9 mouse cellular contexts compared by ENCODE assay signal in the genomic region with DNA sequence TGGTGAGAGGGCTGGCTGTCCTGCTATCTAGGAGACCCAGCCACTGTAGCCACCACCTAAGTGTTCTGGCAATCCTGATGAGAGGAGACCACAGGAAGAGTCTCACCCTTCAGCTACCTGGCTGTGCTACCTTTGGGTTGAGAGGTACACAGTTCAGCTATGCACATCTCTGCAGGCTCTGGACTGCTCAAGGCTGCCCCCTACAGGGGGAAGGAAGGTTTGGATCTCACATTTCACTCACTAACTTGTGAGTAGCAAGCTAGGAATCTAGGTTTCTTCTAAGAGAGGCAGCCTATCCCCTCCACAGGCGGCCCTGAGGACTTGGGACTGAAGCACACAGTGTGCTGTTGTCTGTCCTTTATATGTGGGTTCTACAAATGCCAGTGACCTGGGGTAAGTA. TPM values are rescaled to one million over a fixed set of nuclear protein-coding genes. Genes with fewer than 3 reads are reported as not detected.
DNase-seq lines count a peak whose midpoint lies in the region; ATAC-seq and TF ChIP-seq lines count a peak whose summit lies in the region.
"Had no signal": no experiment of that assay in that cellular context is flagged by ENCODE, and none has a peak within 500 bp of the region (broad histone marks: within the 10 kb centered on the region; RNA-seq: fewer than 3 reads in every experiment).

No protein-coding gene starts in this region.

- no peak for TF ChIP-seq EP300 in stomach, postnatal 0 days (optimal IDR thresholded peaks at IDR 0.05)

- ATAC-seq in midbrain, postnatal 0 days (ENCODE audit: low FRiP score), result no peak
- ATAC-seq in midbrain, embryonic 13.5 days, result no peak
- no peak for ATAC-seq in hindbrain, postnatal 0 days
- no peak for ATAC-seq in stomach, postnatal 0 days (ENCODE audit: low FRiP score, low TSS enrichment)
- no peak for ATAC-seq in forebrain, embryonic 12.5 days (ENCODE audit: low FRiP score)

- DNase-seq in adrenal gland, adult 18-20 months (ENCODE audit: low spot score in 2 of 2), result peak; percentile 37 to 41
- no peak for DNase-seq in adrenal gland, postnatal 4 days (ENCODE audit: low spot score in 2 of 2)
- no peak for DNase-seq in midbrain, postnatal 0 days (ENCODE audit: low spot score)
- DNase-seq in hindbrain, postnatal 0 days (ENCODE audit: low spot score), result no peak
- DNase-seq in stomach, postnatal 0 days (ENCODE audit: low spot score), result peak; percentile 49
- DNase-seq in right cerebral cortex, postnatal 14 days, result no peak

- no peak overlapping the region for H3K4me3 ChIP-seq in midbrain, postnatal 0 days (ENCODE audit: low read depth, low read length)
- H3K4me3 ChIP-seq in midbrain, embryonic 13.5 days (replicated peaks), result no peak overlapping the region
- H3K4me3 ChIP-seq in hindbrain, postnatal 0 days (ENCODE audit: low read length), result no peak overlapping the region
- no peak overlapping the region for H3K4me3 ChIP-seq in stomach, postnatal 0 days (ENCODE audit: low read depth, low read length)
- H3K4me3 ChIP-seq in forebrain, embryonic 12.5 days (replicated peaks), result no peak overlapping the region
- H3K4me3 ChIP-seq: heart, embryonic 15.5 days had no signal

- H3K4me2 ChIP-seq in midbrain, postnatal 0 days (ENCODE audit: low read depth, low read length, poor library complexity, severe bottlenecking), result no peak overlapping the region
- no peak overlapping the region for H3K4me2 ChIP-seq in midbrain, embryonic 13.5 days (replicated peaks)
- no peak overlapping the region for H3K4me2 ChIP-seq in hindbrain, postnatal 0 days (ENCODE audit: low read depth, low read length)
- no peak overlapping the region for H3K4me2 ChIP-seq in stomach, postnatal 0 days (replicated peaks; ENCODE audit: low read depth)
- no peak overlapping the region for H3K4me2 ChIP-seq in forebrain, embryonic 12.5 days
- H3K4me2 ChIP-seq: heart, embryonic 15.5 days had no signal

- H3K36me3 ChIP-seq in midbrain, postnatal 0 days (ENCODE audit: insufficient read depth, low read length), result no peaks in the 10 kb centered on the region
- no peaks in the 10 kb centered on the region for H3K36me3 ChIP-seq in midbrain, embryonic 13.5 days
- no peaks in the 10 kb centered on the region for H3K36me3 ChIP-seq in hindbrain, postnatal 0 days (ENCODE audit: insufficient read depth, low read length)
- H3K36me3 ChIP-seq in stomach, postnatal 0 days (ENCODE audit: control insufficient read depth, insufficient read depth, low read length), result no peaks in the 10 kb centered on the region
- no peaks in the 10 kb centered on the region for H3K36me3 ChIP-seq in forebrain, embryonic 12.5 days (replicated peaks)
- H3K36me3 ChIP-seq: heart, embryonic 15.5 days had no signal

- WGBS in midbrain, postnatal 0 days, result 67% methylated on average over 1 of the region's 1 CpGs
- WGBS in midbrain, embryonic 13.5 days, result 29% methylated on average over 1 of the region's 1 CpGs
- 31% methylated on average over 1 of the region's 1 CpGs for WGBS in hindbrain, postnatal 0 days
- 48% methylated on average over 1 of the region's 1 CpGs for WGBS in stomach, postnatal 0 days
- 24% methylated on average over 1 of the region's 1 CpGs for WGBS in forebrain, embryonic 12.5 days

- no peaks in the 10 kb centered on the region for H3K4me1 ChIP-seq in midbrain, postnatal 0 days (ENCODE audit: insufficient read depth, low read length)
- H3K4me1 ChIP-seq in midbrain, embryonic 13.5 days (replicated peaks), result no peaks in the 10 kb centered on the region
- H3K4me1 ChIP-seq in hindbrain, postnatal 0 days (ENCODE audit: insufficient read depth, low read length), result no peaks in the 10 kb centered on the region
- no peaks in the 10 kb centered on the region for H3K4me1 ChIP-seq in stomach, postnatal 0 days (replicated peaks; ENCODE audit: control insufficient read depth, insufficient read depth)
- H3K4me1 ChIP-seq in forebrain, embryonic 12.5 days, result no peaks in the 10 kb centered on the region
- H3K4me1 ChIP-seq: heart, embryonic 15.5 days had no signal

- H3K27ac ChIP-seq in midbrain, postnatal 0 days (ENCODE audit: low read depth, low read length), result no peak overlapping the region
- H3K27ac ChIP-seq in midbrain, embryonic 13.5 days, result no peak overlapping the region
- H3K27ac ChIP-seq in hindbrain, postnatal 0 days, result no peak overlapping the region
- no peak overlapping the region for H3K27ac ChIP-seq in stomach, postnatal 0 days (replicated peaks)
- no peak overlapping the region for H3K27ac ChIP-seq in forebrain, embryonic 12.5 days
- H3K27ac ChIP-seq: heart, embryonic 15.5 days had no signal

- H3K27me3 ChIP-seq in midbrain, postnatal 0 days (ENCODE audit: insufficient read depth, low read length), result 0 out of 2 replicates have a peak, but pooled peaks cover 14% of the 10 kb centered on the region
- peaks cover 54% of the 10 kb centered on the region for H3K27me3 ChIP-seq in midbrain, embryonic 13.5 days
- H3K27me3 ChIP-seq in hindbrain, postnatal 0 days (ENCODE audit: insufficient read depth, low read length), result peaks cover under 1% of the 10 kb centered on the region; the same call in 1 of the 2 replicates
- no peaks in the 10 kb centered on the region; the same call in 1 of the 2 replicates for H3K27me3 ChIP-seq in stomach, postnatal 0 days (ENCODE audit: control insufficient read depth, insufficient read depth, low read length)
- H3K27me3 ChIP-seq in forebrain, embryonic 12.5 days, result peaks cover 45% of the 10 kb centered on the region

- peak; percentile 47 for TF ChIP-seq CTCF in midbrain, postnatal 0 days (IDR thresholded peaks at IDR 0.05)
- TF ChIP-seq CTCF in hindbrain, postnatal 0 days (IDR thresholded peaks at IDR 0.05; ENCODE audit: low read depth), result peak; percentile 47
- peak; percentile 74 for TF ChIP-seq CTCF in stomach, postnatal 0 days (IDR thresholded peaks at IDR 0.05; ENCODE audit: low read depth)

- H3K9me3 ChIP-seq in midbrain, postnatal 0 days (ENCODE audit: low read length), result no peaks in the 10 kb centered on the region
- no peaks in the 10 kb centered on the region for H3K9me3 ChIP-seq in midbrain, embryonic 13.5 days
- H3K9me3 ChIP-seq in hindbrain, postnatal 0 days (ENCODE audit: low read length), result no peaks in the 10 kb centered on the region
- no peaks in the 10 kb centered on the region for H3K9me3 ChIP-seq in stomach, postnatal 0 days (ENCODE audit: control insufficient read depth, low read length)
- H3K9me3 ChIP-seq in forebrain, embryonic 12.5 days, result no peaks in the 10 kb centered on the region
- H3K9me3 ChIP-seq: heart, embryonic 15.5 days had no signal

- no peak overlapping the region for H3K9ac ChIP-seq in midbrain, postnatal 0 days (replicated peaks; ENCODE audit: low read length, poor library complexity, severe bottlenecking)
- no peak overlapping the region for H3K9ac ChIP-seq in midbrain, embryonic 13.5 days (replicated peaks)
- no peak overlapping the region for H3K9ac ChIP-seq in hindbrain, postnatal 0 days (replicated peaks; ENCODE audit: low read length)
- H3K9ac ChIP-seq in stomach, postnatal 0 days (ENCODE audit: low read length), result no peak overlapping the region
- H3K9ac ChIP-seq in forebrain, embryonic 12.5 days, result no peak overlapping the region
- H3K9ac ChIP-seq: heart, embryonic 15.5 days had no signal

RNA-seq across cellular contexts. Expression of gene Barx1, which starts 16.6 kb away (rescaled TPM):
- not detected for total RNA-seq in adrenal gland, adult 18-20 months (2021)
- total RNA-seq in adrenal gland, postnatal 4 days (2021), result under 1 TPM in 1 of 2 experiments, not detected in 1; 0.28 TPM
- not detected in 2 replicates for total RNA-seq in midbrain, postnatal 0 days (2014; rRNA removed)
- not detected in 2 replicates for polyA plus RNA-seq in midbrain, postnatal 0 days (2015; fragmentation: Nextera tagmentation; extraction: Ambion mirVana)
- 0.15 TPM in 1 of 2 replicates, not detected in the other for polyA plus RNA-seq in midbrain, embryonic 13.5 days (2015; fragmentation: Nextera tagmentation; extraction: Ambion mirVana)
- total RNA-seq in hindbrain, postnatal 0 days (2014; rRNA removed), result not detected in 2 replicates
- polyA plus RNA-seq in hindbrain, postnatal 0 days (2015; fragmentation: Nextera tagmentation; extraction: Ambion mirVana), result not detected in 2 replicates
- 164 and 201 TPM in 2 replicates for polyA plus RNA-seq in stomach, postnatal 0 days (2015; fragmentation: Nextera tagmentation; extraction: Ambion mirVana)
- 0.88 and 2.2 TPM in 2 replicates for polyA plus RNA-seq in forebrain, embryonic 12.5 days (2016; fragmentation: Nextera tagmentation; extraction: Ambion mirVana)

RNA-seq across cellular contexts. Expression of gene Ptpdc1, which starts 53.9 kb away (rescaled TPM):
- total RNA-seq in adrenal gland, adult 18-20 months (2021), result 1 to 10 TPM; 5.0 to 6.3 TPM
- 10 to 100 TPM; 14.4 to 15.5 TPM for total RNA-seq in adrenal gland, postnatal 4 days (2021)
- 23.2 and 36.3 TPM in 2 replicates for total RNA-seq in midbrain, postnatal 0 days (2014; rRNA removed)
- 13.5 and 15.3 TPM in 2 replicates for polyA plus RNA-seq in midbrain, postnatal 0 days (2015; fragmentation: Nextera tagmentation; extraction: Ambion mirVana)
- polyA plus RNA-seq in midbrain, embryonic 13.5 days (2015; fragmentation: Nextera tagmentation; extraction: Ambion mirVana), result 16.1 and 16.5 TPM in 2 replicates
- 16.3 and 30.8 TPM in 2 replicates for total RNA-seq in hindbrain, postnatal 0 days (2014; rRNA removed)
- polyA plus RNA-seq in hindbrain, postnatal 0 days (2015; fragmentation: Nextera tagmentation; extraction: Ambion mirVana), result 13.0 and 13.5 TPM in 2 replicates
- polyA plus RNA-seq in stomach, postnatal 0 days (2015; fragmentation: Nextera tagmentation; extraction: Ambion mirVana), result 3.1 and 3.2 TPM in 2 replicates
- 16.1 and 19.3 TPM in 2 replicates for polyA plus RNA-seq in forebrain, embryonic 12.5 days (2016; fragmentation: Nextera tagmentation; extraction: Ambion mirVana)

Comparison
In these comparisons a context has a peak if more than half of its experiments do, and no peak if none do; other contexts are left out.
1. DNase-seq: peak in adrenal gland, adult 18-20 months (2 of 2) and stomach, postnatal 0 days (single experiment); none in adrenal gland, postnatal 4 days (0 of 2), midbrain, postnatal 0 days (single experiment), hindbrain, postnatal 0 days (single experiment) and right cerebral cortex, postnatal 14 days (single experiment).
2. RNA of gene Barx1, which starts 16.6 kb away (polyA plus RNA-seq): 164 to 201 TPM in stomach, postnatal 0 days; 0.88 to 2.2 TPM in forebrain, embryonic 12.5 days, 0.15 TPM in midbrain, embryonic 13.5 days, not detected in midbrain, postnatal 0 days and not detected in hindbrain, postnatal 0 days; every median in the first group is over 10 times any median in the second.
3. Peak in every context shown above with its lines, with median percentiles within 50 percentile points of each other: CTCF ChIP-seq.